Mouse (Mus musculus): ENCODE results near the gene Arhgap33.

- no peak for TF ChIP-seq CTCF (IDR thresholded peaks at IDR 0.05; ENCODE audit: low read depth)
- no peak for TF ChIP-seq EP300 (IDR thresholded peaks at IDR 0.05; ENCODE audit: low read depth)
Measured at GRCm38 (mm10) chr7:30531291-30531815, 3.5 kb downstream of the Arhgap33 start.
